Mouse (Mus musculus) spleen, postnatal 10 days (tissue): ENCODE data around the gene Ube2g2.

Source experiments
- DNase-seq, 2 experiments: peaks; one replicate each; pipeline ENCODE4 v3.0.0; 2021 to 2022; ENCODE audit warnings: low spot score in 2 of 2

The Ube2g2 gene

DNA sequence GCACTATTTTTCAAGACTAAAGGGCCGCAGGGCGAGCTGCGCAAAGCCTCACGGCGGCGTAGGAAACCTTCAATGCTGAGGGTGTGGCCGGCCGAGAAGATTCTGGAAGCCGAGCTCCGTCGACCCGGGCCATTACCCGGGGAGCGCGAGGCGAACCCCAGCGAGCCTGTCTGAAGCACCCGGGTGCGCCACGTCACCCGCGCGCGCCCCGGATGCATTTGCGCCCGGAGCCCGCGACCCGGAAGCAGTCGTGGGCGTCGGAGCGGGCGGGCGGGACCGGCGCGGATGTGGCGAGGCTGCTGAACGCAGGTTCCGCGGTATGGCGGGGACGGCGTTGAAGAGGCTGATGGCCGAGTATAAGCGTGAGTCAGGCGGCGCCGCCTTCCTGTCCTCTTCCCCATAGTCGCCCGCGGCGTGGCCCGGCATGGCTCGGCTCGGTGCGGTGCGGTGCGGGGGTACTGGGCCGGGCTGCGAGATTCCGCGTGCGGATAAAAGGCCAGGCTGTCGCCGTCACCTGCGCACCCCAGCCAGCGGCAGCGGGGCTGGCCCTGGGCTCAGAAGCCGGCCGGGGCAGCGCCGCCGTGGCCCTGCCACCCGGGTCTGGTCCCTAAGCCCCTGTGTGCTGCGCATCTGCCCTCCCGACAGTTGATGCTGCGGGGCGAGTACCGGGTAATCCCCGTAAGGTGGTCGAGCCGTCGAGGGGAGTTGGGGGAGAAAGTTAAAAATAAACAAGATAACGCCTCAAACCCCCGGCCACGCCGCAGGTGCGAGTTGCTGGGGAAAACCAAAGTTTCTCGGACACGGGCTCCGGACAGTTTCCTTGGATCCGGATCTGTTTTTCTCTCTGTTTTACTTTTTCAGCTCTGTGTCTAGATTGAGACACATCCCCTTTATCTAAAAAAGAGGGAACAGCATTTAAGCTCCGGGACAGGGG is at the start of gene Ube2g2:
Gene Ube2g2 (plus strand): TSS at position 221 of the 934 bp plus-strand sequence.
- peak; percentile 90 to 95 for DNase-seq

DNA sequence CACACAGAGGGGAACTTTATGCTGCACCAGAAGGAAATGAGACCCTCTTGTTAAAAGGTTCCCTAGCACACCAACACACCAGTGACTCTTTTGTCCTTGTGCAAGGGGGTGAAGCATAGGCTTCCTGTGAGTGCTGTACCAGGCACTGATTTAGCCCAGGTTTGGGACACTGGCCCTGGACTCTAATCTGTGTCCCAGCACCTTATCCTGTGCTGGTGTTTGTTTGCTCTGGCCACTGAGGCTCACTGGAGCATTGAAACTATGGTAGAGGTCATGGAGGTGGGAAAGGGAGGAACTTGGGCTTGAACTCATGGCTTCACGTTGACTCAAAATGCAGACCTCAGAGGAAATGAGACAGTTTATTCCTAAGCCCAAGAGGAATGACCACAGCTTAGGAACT is 48.9 kb upstream of the Ube2g2 start:
- no peak for DNase-seq

DNA sequence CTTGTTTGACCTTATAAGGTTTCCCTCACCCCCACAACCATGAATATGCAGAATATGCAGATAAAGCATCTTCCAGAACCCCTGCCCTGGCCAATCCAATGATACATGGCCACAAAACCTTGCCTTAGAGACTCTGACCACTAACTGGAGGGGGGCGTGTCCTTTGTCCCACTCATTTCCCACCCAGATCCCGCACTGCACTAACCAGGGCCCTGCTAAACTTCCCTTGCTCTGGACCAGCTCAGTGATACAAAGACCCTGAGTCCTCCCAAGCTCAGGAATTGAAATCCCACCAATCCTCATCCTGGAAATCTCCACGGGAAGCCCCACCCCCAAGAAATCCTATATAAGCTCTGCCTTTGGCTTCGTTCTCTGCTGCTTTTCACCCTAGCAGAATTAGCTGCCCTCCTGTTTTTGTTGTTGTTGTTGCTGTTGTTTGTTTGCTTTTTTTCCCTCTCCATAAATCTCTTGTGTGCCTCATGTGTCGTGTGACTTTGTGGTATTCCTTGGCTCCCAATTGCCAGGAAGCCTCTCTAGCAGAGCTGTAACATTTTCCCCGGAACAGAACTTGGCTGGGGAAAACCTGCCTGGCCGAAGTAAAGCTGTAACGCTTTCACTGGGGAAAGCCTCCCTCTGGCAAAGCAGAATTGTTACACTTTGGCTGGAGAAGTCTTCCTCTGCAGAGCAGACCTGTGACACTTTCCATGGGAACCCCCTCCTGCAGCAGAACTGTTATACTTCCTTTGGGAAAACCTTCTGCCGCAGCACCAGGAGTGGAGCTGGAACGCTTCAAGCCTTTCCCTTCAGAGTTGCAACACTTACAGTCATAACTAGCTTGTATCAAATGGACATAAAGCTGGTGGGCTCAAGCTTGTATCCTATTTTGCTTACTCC is 41.8 kb upstream of the Ube2g2 start:
- DNase-seq, result no peak

DNA sequence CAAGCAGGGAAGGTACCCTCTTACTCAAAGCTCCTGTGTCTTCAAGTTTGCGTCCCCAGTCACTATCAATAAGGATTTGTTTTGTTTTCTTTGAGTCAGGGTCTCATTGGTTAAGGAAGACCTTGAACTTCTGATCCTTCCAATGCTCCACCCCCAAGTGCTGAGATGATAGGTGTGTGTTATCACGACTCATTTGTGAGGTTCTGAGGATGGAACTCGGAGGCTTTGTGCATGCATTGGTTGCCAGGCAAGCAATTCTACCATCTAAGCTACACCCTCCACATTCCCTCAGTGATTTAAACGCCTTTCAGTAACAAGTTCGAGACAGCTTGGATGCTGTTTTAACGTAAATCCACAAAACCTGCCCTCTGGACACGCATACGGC is 41.1 kb upstream of the Ube2g2 start:
- no peak for DNase-seq

DNA sequence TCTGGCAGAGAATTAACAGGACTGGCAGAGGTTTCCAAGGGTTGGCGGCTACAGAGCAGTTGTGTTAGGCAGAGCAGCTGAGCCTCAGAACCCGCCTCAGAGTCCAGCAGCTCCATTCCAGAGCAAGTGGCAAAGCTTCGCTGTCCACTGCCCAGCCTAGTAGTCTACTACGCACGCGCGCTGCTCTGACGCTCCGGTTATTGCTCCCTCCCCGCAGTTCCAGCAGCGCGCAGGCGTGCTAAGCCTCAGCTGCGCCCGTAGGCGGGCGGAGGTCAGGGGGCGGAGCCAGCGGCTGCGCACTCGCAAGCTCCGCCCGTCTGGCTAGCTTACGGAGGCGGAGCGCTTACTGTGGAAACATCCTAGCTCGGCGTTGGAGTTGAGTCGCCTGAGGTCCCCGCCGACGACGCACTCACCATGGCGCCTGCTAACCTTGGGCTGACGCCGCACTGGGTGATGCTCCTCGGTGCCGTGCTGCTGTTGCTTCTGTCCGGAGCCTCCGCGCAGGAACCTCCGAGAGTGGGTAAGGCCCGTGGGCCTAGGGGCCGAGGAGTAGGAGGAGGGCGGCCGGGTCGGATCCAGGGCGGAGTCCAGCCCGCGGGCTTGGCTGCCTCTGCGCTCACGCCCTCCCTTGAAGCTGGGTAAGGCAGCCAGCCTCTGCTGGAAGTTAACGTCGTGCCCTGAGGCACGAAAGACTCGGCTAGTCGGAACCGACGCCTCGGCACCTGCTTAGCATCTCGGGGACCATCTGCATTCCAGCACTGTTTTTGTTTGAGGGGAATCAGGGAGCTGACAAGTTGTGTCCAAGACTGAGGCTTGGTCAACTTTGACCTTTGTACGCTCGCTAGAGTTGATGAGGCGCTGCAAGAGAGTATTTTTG is 40.4 kb upstream of the Ube2g2 start, which contains the start of gene Pttg1ip:
Gene Pttg1ip (plus strand): TSS at position 313 of the 877 bp plus-strand sequence.
- DNase-seq, result peak; percentile 94 to 97

DNA sequence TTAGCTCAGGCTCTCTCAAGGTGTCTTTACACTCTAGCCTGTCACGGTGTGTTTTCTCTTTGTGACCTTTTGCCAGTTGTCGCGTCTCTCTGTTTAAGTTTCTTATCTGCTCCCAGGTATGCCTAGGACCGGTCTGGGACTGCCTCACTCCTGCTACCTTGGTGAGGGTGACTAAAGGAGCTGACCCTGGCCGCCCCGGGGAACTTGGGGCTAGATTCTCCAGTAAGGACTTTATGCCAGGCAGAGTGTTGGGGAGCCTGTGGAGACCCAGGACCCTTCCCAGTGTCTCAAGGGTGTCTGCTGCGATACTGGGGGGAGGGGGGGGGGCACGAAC is 39.8 kb upstream of the Ube2g2 start:
- DNase-seq, result no peak

DNA sequence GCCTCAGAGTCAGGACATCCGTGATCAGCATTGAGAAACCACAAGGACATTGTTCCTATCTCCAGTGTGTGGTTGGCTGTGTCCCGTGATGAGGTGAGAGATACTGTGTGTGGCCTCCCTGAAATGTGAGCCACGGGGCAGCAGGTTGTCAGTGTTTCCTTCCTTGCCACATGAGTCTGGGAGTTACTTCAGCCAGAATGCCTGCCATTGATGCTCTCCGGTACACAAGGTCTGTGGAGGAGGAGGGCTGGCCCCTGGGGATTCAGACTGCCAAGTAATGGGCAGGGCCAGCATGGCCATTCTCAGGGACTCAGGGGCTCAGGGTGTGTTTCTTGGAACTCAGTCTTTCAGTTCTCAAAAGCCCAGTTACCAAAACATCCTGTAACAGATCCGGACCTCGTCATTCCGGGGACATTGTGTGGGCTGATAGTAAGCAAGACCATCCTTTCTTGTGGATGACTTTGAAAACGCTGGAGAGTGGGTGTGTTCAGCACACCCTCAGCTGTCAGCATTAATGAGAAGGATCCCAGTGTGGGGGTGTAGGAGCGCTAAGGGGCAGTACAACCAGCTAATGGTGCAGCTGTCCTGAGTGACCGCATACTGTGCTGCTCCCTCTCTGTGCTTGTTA is 38.2 kb upstream of the Ube2g2 start:
- DNase-seq, result no peak

DNA sequence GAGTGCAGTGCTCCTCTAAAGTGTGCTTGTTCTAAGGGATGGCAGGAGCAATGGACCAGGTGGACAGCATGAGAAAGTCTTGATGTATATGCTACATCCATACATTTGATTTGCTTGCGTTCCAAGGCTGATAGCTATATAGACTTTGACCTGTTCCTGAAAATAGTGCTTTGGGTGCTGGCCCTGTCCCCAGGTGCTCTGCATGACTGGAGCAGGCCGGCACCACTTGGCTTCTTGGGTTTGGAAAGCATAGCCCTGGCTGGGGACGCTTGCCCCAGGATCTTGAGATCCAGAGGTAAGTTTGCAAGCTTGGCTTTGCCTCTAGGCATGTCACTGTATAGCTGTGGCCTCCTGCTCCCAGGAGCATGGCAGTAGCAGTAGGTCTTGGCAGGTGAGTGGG is 35.4 kb upstream of the Ube2g2 start:
- no peak for DNase-seq

DNA sequence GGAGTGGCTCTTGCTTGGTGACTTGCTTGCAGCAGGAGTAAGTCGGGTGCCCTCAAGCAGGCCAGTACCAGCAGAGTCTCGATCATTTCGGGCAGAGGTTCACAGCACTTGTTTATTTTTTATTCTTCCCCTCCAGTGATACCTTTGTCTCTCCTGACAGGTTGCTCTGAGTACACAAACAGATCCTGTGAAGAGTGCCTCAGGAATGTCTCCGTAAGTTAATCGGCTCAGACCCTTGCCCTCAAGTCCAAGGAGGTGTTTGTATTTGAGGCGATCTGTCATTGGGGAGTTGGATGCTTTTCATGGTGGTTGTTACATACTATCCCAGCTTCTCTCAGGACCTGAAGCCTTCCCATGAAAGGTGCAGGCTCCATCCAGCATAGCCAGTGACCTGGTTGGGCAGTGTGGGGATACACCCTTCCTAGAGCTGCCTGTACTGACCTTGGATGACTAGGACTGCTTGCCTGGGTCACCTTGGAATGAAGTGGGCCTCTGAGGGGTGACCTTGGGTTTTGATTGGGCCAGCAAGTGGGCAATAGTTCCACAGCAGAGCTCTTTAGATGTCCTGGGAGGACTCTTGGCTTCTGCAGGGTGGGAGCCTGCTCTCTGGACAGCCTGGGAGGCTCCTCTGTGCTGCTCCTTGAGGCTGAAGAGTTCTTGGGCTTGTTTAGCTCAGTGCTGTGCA is 34.8 kb upstream of the Ube2g2 start:
- no peak for DNase-seq

DNA sequence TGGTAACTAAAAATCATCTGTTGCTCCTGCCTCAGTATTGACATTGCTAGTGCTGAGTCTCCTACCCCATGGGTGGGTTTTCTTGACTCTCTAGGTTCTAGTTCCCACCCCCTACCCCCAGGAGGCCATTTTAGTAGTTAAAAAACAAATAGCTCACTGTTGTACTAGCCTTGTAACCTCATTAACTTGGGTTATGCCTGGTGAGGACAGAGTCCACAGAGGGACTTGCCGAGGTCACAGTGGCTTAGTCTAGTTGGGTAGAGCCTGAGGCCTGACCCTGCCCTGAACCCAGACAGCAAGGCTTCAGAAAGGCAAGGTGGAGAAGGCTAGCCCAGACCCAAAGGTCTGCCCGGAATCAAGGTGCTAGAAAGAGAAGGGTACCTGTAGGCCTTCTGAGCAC is 34.0 kb upstream of the Ube2g2 start:
- no peak for DNase-seq

DNA sequence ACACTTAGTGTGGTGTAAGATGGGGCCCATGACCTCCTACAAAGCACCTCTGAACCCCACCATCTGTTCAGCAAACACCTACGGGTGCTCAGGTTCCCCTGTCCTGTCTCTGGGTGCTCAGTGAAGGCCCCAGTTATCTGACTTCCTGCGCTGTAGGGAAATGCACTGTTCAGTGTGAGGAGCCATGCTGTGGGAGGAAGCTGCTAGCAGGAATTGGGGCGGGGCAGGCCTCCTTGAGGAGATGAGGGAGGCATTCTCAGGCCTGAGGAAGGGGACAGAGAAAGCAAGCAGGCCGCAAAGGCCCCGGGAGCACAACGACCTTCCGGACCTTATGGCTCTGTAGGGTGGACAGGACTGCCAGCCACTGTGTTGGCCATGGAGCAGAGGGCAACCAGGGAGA is 33.0 kb upstream of the Ube2g2 start:
- no peak for DNase-seq

DNA sequence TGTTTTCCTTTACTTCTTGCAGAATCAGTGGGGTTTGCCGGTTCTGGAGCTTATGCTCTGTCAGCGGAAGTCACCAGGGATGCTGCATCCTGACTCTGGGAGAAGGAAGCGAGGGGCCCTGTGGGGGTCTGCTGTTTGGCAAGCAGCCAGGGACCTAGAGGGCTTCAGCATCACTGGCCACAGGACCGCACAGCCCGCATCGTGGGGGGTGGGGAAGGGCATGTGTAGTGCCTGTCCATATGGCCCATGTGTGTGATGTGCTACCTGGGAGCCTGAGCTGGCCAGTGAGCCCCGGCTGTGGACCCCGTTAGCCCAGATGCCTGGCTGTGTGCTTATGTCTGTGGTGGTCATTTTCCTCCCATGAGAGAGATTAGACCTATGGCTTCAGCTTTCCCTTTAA is 32.3 kb upstream of the Ube2g2 start:
- DNase-seq, result no peak

DNA sequence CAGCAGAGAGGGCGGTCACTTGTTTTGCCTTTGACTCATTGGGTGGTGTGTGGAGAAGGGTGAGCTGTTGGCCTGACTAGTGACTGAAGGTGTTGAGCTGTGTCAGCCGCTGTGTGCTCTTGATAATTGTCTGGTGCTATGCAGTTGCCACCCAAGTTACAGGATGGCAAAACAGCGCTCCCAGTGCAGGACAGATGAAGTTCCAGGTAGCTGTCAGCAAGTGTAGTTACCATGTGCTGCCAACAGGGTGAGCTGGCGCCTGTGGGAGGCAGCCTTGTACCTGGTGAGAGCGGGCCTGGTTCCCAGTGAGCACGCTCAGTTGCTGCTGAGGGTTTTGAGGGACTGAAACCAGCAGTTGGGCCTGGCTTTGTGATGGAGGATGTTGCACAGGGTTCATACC is 31.3 kb upstream of the Ube2g2 start:
- DNase-seq, result peak; percentile 58 to 85

DNA sequence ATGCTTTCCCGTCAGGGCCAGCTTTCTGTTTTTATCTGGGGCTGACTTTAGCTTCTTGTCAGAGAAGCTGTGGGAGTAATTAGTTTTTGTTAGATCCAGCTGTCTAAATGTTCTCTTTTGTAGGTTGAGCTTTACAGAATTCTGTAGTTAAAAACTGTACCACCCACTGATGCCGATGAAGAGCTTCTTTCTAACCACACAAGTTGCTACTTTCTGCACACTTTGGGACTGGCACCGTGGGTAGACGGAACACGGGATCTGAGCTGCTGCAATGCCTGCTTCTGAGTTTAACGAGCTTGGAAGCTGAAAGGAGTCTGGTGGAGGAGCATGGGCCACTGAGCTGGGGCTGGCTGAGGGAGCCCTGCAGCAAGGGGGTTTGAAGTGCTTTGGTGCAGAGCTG is 30.5 kb upstream of the Ube2g2 start:
- no peak for DNase-seq

DNA sequence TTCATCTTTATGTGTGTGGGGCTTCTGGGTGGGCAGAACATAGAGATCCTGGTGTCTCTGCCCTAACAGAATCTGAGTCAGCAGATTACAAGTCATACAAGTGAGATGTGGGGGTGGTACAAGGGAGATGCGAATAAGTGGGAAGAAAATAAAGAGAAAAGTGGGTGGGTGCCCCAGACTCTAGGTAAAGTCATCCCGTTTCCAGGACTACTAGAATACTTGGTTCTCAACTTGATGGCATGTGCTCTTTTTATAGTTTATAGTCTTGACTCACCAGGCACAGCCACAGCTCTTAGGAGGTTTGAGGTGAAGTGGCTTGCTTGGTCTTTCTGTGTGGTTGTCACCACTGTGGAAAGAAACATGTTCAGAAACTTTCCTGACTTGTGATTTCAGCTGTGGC is 26.0 kb upstream of the Ube2g2 start:
- no peak for DNase-seq

DNA sequence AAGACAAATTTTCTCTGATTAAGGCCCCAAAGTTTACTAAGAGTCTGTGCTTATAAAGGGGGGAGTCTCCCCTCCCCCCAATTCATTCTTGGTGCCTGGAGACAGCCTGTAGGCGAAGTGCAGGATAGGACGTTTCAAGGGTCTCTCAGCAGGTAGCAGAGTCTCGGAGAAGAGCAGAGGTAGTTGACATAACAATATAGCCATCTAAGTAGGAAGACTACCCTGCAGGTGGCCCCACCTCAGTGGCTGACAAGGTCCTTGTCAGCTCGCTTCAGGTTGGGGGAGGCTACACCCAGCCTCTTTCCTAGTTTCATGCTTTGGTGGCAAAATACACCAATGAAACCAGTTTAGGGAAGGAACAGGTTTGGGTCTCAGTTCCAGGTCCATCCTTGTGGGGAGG is 19.1 kb upstream of the Ube2g2 start:
- DNase-seq, result no peak

DNA sequence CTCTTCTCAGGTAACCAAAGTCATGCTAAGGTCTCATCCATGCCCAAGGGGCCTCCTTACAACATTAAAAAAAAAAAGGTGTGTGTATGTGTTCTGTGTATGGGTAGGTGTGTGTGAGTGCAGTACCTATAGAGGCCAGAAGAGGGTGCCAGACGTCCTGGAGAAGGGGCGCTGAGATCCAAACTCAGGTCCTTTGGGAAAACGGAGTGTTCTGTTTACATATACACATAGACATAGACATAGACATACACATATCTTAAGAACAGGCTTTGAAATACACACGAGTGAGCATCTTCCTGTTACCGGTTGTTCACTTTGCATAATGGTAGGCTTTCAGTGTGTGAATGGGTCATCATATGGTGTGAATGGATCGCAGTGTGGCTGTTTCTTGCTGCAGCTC is 18.0 kb upstream of the Ube2g2 start:
- DNase-seq, result peak in 1 of 2 experiments; percentile 55

DNA sequence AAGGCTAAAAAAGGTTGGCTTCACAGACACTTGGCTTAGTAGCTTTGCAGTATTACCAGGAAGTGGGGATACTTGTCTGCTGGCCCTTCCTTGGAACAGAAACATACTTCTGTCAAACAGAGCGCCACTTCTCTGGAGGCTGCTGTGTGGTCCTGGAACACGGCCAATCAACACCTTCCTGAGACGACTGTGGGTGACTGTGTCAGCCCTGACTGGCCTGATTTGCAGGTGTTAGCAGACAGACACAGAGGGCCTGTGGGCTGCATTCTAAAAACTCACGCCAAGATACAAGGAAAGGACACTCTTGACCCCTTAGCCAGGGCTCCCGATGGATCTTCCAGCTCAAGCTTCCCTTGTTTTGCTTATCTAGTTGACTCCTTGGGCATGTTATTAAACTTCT is 17.1 kb upstream of the Ube2g2 start:
- DNase-seq, result no peak

DNA sequence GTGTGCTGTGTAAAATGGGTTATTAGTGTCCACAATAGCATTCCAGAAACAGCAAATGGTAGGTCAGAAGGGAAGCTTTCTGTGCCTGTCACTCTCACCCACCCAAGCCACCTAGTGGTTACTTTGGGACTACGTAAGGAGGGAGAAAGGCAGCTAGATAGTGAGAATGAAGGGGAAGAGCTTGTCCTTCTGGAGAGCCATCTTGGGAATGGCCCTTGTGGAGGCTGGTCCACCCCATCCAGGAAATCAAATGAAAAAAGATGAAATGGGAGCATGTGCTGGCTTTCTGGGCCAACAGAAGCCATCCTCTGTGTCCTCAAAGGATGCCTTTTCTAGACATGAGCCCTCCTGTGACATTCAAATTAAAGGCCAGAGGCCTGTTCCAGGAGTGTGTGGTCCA is 16.7 kb upstream of the Ube2g2 start:
- peak in 1 of 2 experiments; percentile 46 for DNase-seq

DNA sequence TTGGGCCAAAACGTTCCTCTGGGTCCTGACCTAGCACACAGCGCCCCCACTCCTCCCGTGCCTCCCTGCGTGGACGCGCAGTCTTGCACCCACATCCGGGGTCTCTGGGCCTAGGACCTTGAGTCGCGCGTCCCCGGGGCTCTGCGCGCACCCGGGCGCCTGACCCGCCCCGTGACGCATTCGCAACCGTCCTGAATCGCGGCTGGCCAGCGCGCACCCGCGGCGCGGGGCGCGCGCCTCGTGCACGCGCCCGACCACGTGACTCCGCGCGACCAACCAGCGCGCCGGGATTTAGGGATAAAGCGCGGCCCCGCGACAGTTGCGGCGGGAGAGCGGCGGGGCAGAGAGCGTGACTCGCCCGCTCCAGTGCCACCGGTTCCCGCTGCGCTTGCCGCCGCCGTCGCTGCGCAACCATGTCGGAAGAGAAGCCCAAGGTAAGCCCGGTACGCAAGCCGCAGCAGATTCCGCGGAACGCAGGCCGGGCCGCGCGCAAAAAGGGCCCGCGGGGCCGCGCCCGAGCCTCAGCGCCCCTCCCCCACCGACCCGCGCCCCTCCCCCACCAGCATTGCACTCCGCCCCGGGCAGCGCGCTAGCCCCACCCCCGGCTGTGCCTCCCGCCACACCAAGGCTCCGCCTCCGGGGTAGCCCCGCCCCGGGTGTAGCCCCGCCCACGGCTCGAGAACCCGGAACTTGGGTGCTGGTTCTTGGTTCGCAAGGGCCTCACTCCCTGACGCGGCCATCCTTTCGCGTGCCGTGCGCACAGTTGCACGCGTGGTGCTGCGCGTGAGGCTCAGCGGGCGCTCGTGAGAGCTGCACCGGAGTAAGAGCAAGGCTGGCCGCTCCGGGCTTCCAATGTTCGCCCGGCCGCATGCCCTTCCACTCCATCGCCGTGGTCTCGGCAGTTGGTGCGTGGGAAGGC is 15.9 kb upstream of the Ube2g2 start, which contains the start of the genes Sumo3 and Gm49325:
Gene Sumo3 (plus strand): TSS at position 190 of the 919 bp plus-strand sequence.
Gene Gm49325 (plus strand): TSS at position 290 of the 919 bp plus-strand sequence.
- peak; percentile 100 for DNase-seq
